Mouse (Mus musculus) skeletal muscle tissue, adult 2 months (tissue): ENCODE data around the gene Mtx1.
"Not testable (repeated sequence)": the region's sequence is repeated elsewhere in the genome, so short reads cannot be mapped to it uniquely, and the experiment has no call there.

Experiments
- DNase-seq: peaks from one replicate; pipeline ENCODE4 v3.0.0-alpha.2; 2012; ENCODE audit warnings: low read depth, low spot score

Mtx1 gene

DNA sequence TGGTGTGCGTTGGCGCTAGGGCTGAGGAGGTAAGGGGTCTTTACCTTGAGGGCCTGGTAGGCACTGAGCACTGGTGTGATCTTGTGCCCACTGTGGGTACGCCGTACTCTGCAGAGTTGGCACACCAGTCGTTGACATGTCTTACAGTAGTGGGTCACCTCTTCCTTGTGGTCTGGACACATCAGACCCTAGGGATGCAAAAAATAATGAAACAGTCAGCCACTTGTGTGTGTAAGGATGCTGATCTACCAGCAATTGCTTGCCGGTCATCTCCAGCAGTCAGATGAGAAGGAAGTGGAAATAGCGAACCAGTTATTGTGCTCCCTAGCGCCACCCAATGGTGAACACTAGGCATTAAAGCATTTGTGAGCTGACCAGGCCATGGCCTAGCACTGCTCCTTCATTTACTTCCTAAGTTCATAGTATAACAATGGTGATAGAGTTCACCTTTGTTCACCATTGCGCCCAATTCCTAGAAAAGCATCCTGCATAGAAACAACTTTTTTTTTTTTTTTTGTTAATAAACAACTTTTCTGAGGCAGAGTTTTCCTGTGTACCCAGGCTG, 15.5 kb upstream of the Mtx1 start:
- no peak for DNase-seq

- no peak for DNase-seq
These were observed 11.6 kb upstream of the Mtx1 start for GRCm38 (mm10) chr3:89238494-89238893.

DNA sequence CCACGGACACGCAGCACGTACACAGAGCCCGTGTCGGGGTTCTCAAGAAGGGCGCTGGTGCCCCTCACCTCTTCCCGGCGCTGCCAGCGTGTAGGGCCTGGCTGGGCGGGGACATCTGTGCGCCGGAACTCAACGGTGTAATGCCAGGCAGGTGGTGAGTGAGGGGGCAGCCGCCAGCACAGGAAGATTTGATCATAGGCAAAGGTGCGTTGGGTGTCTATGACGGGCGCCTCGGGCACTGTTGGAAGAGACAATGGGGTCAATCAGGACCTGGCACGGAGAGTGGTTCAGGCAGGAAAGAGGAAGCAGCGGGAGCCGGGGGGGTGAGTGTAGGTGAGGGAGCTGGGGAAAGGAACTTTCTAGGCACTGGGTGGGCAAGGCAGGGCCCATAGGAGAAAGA, 10.8 kb upstream of the Mtx1 start:
- DNase-seq: no peak

GRCm38 (mm10) chr3:89236516-89236915, 9.6 kb upstream of the Mtx1 start:
- no peak for DNase-seq

DNA sequence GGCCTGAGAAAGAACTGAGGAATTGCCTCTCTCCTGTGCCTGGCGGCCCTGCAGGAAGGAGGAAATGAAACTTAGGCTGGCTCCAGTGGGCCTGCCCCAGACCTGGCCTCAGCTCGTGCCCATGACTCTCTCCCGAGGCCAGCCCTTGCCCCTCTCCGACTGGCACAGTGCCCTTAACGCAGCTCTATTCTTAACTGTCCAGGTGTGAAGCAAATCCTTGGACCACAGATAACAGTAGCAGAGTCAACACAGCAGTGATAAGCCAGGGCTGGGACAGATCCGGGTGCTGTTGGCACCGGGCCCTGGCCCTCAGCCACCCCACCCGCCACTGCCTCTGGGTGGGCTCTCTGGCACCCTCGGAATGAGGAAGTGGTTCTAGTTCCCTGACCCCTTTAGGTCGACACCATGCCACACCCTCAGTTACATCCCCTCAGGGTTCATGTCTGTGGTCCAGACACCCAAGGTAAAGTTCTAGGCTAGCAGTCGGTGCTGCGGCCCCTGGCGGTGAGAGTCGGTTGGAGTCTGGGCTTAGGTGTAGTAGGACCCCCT, 6.7 kb upstream of the Mtx1 start:
- DNase-seq: no peak

DNA sequence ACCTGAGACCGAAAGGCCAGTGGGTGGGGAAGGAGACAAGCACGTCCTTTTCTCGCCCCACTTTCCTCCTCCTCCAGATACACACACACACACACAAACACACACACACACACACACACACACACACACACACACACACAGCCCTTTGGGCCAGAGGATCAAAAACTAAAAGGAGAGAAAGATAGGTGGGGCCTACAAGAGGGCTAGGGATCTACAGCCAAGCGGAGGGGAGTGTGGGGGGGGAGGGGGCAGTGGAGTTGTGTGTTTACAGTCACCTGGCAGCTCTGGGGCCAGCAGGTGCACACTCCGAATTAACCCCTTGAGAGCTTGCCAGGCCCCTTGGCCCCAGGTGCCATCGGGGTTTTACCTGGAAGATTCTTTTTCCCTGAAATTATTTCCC, 5.7 kb upstream of the Mtx1 start:
- DNase-seq: no peak

DNA sequence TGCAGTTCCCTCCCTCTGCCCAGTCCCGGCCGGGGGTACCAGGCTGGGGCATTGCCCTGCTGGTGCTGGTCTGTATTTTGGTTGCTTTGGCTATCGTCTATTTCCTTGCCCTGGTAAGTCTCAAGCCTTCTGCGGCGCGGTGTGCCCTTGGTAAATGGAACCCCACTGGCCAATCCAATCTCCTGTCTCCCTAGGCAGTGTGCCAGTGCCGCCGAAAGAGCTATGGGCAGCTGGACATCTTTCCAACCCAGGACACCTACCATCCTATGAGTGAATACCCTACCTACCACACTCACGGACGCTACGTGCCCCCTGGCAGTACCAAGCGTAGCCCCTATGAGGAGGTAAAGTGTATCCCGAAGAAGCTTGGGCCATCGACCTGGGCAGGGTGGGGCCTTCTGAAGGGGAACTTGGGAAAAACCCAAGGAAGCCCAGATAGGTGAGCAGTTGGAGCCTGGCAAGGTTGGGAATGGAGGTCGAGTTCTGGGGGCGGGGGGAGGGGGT, 4.9 kb upstream of the Mtx1 start:
- no peak for DNase-seq

GRCm38 (mm10) chr3:89231345-89231744, 4.5 kb upstream of the Mtx1 start:
- no peak for DNase-seq

DNA sequence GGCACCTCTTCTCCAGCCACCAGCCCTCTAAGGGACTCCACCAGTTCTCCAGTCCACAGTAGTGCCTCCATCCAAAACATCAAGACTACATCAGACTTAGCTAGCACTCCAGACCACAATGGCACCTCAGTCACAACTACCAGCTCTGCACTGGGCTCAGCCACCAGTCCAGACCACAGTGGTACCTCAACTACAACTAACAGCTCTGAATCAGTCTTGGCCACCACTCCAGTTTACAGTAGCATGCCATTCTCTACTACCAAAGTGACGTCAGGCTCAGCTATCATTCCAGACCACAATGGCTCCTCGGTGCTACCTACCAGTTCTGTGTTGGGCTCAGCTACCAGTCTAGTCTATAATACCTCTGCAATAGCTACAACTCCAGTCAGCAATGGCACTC, 3.7 kb upstream of the Mtx1 start:
- no peak for DNase-seq

DNA sequence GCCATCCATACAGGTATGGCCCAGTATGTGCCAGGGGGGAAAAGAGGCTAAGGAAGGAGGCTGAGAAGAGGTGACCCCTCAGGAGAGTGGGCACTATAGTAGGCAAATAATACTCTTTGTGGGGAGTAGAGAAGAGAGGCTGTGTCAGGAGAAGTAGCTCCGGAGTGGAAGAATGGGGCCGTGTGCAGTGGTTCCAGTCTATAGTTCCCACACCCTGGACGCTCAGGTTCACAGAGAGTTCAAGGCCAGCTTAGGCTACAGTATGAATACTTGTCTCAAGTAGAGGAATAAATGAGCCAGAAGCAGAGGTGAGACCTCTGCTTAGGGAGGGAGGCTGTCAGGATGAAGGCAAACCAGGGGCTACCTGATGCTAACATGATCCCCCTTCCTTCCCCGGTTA, 2.4 kb upstream of the Mtx1 start:
- DNase-seq: no peak

- no peak for DNase-seq
These were observed 1.9 kb upstream of the Mtx1 start, which contains the start of gene Muc1 for GRCm38 (mm10) chr3:89228836-89229235. Muc1 (plus strand) TSS chr3:89229057.

GRCm38 (mm10) chr3:89228180-89228549, 1.3 kb upstream of the Mtx1 start:
- DNase-seq: peak; percentile 66

- peak; percentile 53 for DNase-seq
These were observed 655 bp upstream of the Mtx1 start for GRCm38 (mm10) chr3:89227307-89228179.

DNA sequence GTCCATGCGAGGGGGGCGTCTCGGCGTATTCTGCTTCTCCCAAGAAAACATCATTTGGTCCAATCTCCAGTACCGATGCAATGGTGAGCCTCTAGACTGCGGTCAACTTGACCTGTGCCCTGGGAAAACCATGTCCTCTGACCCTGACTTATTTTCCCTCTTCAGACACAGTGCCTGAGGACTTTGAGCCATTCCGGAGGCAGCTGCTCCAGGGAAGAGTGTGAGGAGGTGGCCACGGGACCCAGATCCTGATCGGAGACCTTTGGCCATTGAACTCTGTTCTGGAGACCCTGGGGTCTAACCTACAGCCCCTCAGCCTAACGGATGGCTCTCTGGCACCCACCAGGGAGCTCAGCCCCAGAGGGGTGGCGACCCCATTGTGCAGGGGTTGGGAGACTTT, 527 bp downstream of the Mtx1 start:
- no peak for DNase-seq

- no peak for DNase-seq
These were observed 970 bp downstream of the Mtx1 start for GRCm38 (mm10) chr3:89225918-89226317.

DNA sequence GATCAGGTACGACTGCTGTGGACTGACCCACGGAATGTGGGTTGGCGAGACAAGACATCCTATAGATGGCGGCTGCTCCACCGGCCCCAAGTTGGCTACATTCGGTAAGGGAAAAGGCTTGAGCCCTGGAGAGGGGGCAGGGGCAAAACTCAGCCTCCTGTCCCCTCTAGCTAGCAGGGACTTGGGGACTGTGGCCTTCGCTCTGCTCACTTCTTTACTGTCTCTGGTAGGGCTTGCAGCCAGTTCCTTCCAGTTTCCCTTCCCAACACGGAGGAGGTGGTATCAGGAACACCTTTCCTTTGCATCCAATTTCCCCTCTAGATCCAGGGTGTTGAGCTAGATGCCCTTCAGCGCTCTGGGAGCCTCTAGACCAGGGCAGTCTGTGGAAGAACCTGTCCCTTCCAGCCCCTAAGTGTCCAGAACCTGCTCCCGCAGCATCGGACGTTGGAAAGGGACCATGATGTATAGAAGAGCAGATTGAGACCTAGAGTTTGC, 1.5 kb downstream of the Mtx1 start:
- DNase-seq: no peak

DNA sequence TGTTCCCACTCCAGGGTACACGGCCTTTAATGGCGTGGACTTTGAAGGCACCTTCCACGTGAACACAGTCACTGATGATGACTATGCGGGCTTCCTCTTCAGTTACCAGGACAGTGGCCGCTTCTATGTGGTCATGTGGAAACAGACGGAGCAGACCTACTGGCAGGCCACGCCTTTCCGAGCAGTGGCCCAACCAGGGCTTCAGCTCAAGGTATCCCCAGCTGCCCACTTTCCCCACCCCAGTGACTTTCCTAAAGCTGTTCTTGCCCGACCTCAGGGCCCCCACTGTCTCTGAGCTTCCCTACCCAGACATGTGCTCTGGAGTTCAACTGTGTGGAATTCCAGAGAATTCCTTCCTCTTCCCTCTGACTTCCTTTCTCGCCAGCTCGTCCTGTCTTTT, 2.1 kb downstream of the Mtx1 start:
- no peak for DNase-seq

- no peak for DNase-seq
These were observed 5.7 kb downstream of the Mtx1 start for GRCm38 (mm10) chr3:89221167-89221566.

DNA sequence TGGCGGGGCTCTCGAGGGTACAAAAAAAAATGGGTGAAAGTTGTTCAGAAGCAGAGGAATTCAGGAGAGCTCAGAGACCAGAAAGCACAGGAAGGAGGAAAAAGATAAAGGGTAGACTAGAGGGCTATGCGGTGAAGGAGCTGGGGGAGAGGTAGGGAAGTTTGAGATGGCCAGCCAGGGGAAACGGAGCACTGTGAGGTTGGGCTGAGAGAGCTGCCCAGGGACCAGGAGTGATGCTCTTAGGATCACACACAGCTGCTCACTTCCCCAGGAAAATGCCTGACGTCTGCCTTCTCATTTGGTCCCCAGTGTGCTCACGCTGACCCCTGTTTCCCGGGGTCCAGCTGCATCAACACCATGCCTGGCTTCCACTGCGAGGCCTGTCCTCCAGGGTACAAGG, 7.3 kb downstream of the Mtx1 start:
- no peak for DNase-seq

DNA sequence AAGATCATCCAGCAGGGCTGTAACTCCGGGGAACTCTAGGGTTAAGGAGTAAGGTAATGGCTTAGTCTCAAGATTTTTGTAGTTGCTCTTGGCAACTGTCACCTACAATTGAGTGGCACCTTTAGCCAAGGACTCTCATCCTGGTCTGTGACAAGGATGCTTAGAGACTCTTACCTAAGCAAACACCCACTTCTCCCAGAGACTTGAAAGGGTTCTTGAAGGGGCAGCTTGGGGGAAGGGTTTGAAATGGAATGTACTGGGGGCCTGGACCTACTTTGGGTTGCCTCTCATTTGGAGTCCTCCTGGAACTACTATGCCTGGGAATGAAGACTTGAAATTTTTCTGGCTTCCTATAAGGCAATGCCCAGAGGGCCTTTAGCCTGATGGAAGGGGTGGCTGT, 8.6 kb downstream of the Mtx1 start:
- DNase-seq: no peak

GRCm38 (mm10) chr3:89216407-89216806, 10.5 kb downstream of the Mtx1 start:
- DNase-seq: not testable (repeated sequence)

DNA sequence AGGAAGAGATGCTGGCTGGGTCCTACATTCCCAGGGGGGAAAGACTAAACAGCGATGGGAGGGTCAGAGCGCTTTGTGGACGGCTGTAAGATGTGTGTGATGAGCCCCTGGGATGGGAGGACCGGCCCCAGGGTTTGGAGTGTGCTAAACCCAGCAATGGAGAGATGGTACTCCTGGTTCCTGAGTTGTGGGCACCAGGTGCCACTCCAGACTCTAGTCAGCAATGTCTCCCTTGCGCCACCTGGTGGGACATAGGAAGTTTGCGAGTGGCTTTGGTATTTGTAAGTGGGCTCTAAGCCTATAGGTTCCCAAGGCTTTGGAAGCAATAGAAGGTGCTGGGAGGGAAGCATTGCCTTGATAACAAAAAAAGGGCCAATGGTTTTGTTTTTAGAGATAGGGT, 11.0 kb downstream of the Mtx1 start:
- peak; percentile 78 for DNase-seq
